Mouse (Mus musculus): ENCODE data around the gene Fam219b. TPM values are rescaled to one million over a fixed set of nuclear protein-coding genes. Genes with fewer than 3 reads are reported as not detected.
A peak's percentile ranks its signal among the peaks of the same experiment; 100 is the strongest.

The Fam219b gene
- polyA plus RNA-seq, 1 experiment from 2014 or later: 25.1 TPM

DNA sequence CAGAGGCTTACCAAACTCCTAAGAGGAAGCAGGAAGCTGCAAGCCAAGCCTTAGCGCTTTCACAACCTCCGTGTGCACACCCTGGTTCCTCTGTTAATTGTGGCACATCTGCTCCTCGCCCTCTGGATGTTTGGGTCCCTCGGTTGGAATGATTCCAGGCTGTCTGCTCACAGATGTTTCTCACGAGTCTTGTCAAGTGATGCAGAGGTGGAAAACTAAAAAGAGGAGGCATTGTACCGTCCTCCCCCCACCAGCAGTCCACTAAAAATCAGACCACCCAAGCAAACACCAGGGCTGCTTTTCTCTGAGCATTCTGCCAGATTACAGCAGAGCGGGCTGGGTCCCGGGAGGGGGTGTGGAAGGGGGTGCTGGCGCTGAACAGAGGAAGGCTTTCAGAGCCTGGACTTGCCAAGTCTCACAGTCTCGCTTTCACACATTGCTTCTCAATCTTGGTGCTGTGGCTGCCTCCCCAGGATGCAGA, 28.5 kb downstream of the Fam219b start:
- H3K36me3 ChIP-seq: peaks cover 26% of the 10 kb centered on the region
- peak overlapping the region; percentile 40; the same call in 1 of the 2 replicates for H3K9ac ChIP-seq
- WGBS: 30% methylated on average over 10 of the region's 10 CpGs
- no peaks in the 10 kb centered on the region for H3K27me3 ChIP-seq
- peak overlapping the region; percentile 69 for H3K27ac ChIP-seq
- H3K4me2 ChIP-seq: no peak overlapping the region
- no peaks in the 10 kb centered on the region for H3K9me3 ChIP-seq
- peaks cover 30% of the 10 kb centered on the region for H3K4me1 ChIP-seq
- H3K4me3 ChIP-seq: no peak overlapping the region
- no peak for ATAC-seq (ENCODE audit: insufficient number of reproducible peaks, insufficient read depth, low FRiP score, low TSS enrichment, low read depth)

DNA sequence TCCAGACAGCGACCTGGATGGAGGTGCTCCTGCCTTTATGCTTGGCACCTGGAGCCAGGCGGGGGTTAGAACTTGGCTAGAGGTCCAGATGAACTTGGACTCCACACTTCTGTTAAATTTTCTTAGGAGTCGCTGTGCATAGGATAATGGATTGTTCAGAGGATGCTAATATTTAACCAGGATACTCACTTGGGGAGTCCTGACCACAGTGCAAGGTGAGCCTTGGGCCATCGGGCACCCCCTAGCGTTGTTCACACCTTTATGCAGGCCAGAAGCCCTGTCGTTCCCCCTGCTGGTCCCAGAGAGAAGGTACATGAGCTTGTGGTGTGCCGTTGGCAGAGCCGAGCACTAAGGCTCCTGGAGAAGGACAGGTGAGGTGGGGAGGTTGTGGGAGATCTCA, 29.5 kb downstream of the Fam219b start:
- H3K36me3 ChIP-seq: peaks cover 34% of the 10 kb centered on the region
- H3K27ac ChIP-seq: no peak overlapping the region; the same call in 1 of the 2 replicates
- H3K4me3 ChIP-seq: no peak overlapping the region
- no peak overlapping the region for H3K9ac ChIP-seq
- no peak for ATAC-seq (ENCODE audit: insufficient number of reproducible peaks, insufficient read depth, low FRiP score, low TSS enrichment, low read depth)
- no peak overlapping the region for H3K4me2 ChIP-seq
- 62% methylated on average over 8 of the region's 8 CpGs for WGBS
- H3K27me3 ChIP-seq: no peaks in the 10 kb centered on the region
- H3K4me1 ChIP-seq: peaks cover 23% of the 10 kb centered on the region
- H3K9me3 ChIP-seq: no peaks in the 10 kb centered on the region

DNA sequence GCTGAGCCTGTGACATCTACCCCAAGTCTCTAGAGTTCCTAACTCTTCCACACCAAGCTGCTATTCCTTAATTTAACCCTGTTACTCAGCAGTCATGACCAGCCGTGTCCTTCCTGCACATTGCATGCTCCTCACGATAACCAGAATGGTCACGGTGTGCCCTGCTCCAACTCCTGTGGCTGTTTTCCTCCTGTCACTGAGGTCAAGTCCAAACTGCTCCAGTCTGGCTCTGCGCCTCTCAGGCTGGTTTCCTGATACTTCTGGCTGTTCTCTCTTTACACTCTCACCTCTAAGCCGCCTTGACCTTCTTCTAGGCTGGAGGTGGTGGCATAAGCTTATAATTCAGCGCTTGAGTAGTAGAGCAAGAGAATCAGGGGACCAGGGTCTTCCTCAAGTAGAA, 31.2 kb downstream of the Fam219b start:
- no peak for ATAC-seq (ENCODE audit: insufficient number of reproducible peaks, insufficient read depth, low FRiP score, low TSS enrichment, low read depth)
- Histone ChIP-seq H3K4me1 (peaks cover 8% of the 10 kb centered on the region), H3K4me2 (no peak overlapping the region), H3K27me3 (no peaks in the 10 kb centered on the region), H3K9me3 (no peaks in the 10 kb centered on the region), H3K27ac (no peak overlapping the region), H3K36me3 (peaks cover 34% of the 10 kb centered on the region), H3K4me3 (no peak overlapping the region), H3K9ac (no peak overlapping the region)
- 90% methylated on average over 6 of the region's 6 CpGs for WGBS

DNA sequence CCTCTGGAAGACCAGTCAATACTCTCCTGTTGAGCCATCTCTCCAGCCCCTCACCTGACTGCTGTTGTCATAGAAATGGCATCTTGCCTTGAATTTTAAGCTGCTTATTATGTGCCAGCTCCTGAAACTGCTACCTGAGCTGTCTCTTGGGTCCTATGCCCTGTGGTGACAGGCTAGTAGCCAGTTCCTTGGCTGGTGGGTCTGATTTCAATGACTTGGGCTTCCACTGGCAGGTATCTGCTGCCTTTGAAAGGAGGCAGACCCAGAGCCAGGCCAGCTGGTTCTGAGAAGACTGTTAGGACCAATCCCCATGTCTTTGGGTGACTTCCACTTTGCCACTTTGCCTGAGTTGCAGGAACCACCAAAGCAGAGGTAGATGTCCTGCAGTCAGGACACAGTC, 37.1 kb downstream of the Fam219b start:
- H3K27ac ChIP-seq: no peak overlapping the region
- H3K27me3 ChIP-seq: no peaks in the 10 kb centered on the region
- H3K9me3 ChIP-seq: no peaks in the 10 kb centered on the region
- H3K4me3 ChIP-seq: no peak overlapping the region
- ATAC-seq (ENCODE audit: insufficient number of reproducible peaks, insufficient read depth, low FRiP score, low TSS enrichment, low read depth): no peak
- no peak overlapping the region for H3K9ac ChIP-seq
- no peak overlapping the region for H3K4me2 ChIP-seq
- H3K36me3 ChIP-seq: peaks cover 44% of the 10 kb centered on the region
- 0 out of 2 replicates have a peak, but pooled peaks cover 6% of the 10 kb centered on the region for H3K4me1 ChIP-seq

DNA sequence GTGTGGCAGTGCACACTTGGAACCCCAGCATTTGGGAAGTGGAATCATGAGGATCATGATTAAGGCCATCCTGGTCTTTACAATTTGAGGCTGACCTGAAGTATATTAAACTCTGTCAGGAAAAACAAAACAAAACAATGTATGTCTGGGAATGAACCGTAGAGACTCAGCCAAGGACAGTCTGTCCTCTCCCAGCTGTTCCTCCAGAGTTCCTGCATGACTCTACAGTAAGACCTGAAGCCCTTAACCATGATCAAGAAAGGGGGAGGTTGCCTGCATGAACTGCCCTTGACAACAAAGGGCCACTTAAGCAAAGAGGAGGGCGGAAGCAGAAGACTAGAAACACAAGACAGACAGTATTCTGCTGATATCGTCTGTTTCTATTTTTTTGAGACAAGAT, 38.2 kb downstream of the Fam219b start:
- no peak overlapping the region for H3K4me3 ChIP-seq
- no peaks in the 10 kb centered on the region for H3K9me3 ChIP-seq
- no peaks in the 10 kb centered on the region for H3K27me3 ChIP-seq
- 0 out of 2 replicates have a peak, but pooled peaks cover 6% of the 10 kb centered on the region for H3K4me1 ChIP-seq
- WGBS: 81% methylated on average over 3 of the region's 3 CpGs
- peaks cover 50% of the 10 kb centered on the region for H3K36me3 ChIP-seq
- no peak overlapping the region for H3K9ac ChIP-seq
- H3K4me2 ChIP-seq: no peak overlapping the region
- no peak overlapping the region for H3K27ac ChIP-seq
- no peak for ATAC-seq (ENCODE audit: insufficient number of reproducible peaks, insufficient read depth, low FRiP score, low TSS enrichment, low read depth)

DNA sequence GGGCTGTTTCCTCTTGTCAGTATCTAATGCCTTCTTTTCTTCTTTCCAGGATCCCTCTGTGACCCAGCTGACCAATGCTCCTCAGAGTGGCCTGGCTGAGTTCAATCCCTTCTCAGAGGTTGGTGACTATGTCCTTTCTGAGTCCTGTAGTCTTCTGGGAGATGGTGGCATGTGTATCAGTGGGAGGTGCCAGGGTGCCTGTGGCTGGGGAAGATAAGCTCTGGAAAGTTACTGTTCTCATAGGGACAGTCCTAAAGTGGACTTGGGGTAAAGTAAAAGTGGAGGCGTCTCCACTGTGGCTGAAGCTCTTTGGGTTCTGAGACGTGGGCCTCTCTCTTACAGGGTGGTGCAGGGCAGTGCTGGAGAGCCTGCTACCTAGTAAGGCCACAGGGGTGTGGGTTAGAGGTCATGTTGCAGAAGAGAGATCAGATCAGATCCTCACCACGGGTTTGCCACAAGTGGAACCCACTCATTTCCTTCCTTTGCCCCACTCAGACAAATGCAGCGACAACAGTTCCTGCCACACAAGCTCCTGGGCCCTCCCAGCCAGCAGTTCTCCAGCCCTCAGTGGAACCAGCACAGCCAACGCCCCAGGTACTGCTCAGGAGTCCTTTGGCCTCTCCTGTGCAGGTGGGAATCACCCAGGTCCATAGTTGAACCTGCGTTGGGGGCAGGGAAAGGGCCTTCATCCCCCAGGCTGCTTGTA, 40.0 kb downstream of the Fam219b start:
- Histone ChIP-seq H3K4me3 (no peak overlapping the region), H3K36me3 (peaks cover 57% of the 10 kb centered on the region), H3K4me2 (no peak overlapping the region), H3K9me3 (no peaks in the 10 kb centered on the region), H3K9ac (no peak overlapping the region), H3K27me3 (no peaks in the 10 kb centered on the region), H3K4me1 (0 out of 2 replicates have a peak, but pooled peaks cover 6% of the 10 kb centered on the region), H3K27ac (no peak overlapping the region)
- 75% methylated on average over 6 of the region's 6 CpGs for WGBS
- no peak for ATAC-seq (ENCODE audit: insufficient number of reproducible peaks, insufficient read depth, low FRiP score, low TSS enrichment, low read depth)

DNA sequence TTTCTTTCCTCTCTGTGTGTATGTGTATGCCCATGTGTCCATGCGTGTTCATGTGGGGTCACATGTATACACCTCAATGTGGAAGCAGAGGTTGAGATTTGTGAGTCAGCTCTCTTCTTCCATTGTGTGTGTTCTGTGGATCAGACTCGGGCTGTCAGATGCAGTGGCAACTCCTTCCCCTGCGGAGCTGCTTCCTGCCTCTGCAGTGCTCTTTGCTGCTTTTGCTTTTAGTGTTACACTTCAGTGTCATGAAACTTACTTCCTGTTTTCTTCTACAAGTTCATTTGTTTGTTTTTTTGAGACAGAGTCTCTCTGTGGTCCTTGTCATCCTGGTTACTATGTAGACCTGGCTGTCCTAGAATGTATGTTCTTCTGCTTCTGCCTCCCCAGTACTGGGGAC, 47.7 kb downstream of the Fam219b start:
- no peak for ATAC-seq (ENCODE audit: insufficient number of reproducible peaks, insufficient read depth, low FRiP score, low TSS enrichment, low read depth)

DNA sequence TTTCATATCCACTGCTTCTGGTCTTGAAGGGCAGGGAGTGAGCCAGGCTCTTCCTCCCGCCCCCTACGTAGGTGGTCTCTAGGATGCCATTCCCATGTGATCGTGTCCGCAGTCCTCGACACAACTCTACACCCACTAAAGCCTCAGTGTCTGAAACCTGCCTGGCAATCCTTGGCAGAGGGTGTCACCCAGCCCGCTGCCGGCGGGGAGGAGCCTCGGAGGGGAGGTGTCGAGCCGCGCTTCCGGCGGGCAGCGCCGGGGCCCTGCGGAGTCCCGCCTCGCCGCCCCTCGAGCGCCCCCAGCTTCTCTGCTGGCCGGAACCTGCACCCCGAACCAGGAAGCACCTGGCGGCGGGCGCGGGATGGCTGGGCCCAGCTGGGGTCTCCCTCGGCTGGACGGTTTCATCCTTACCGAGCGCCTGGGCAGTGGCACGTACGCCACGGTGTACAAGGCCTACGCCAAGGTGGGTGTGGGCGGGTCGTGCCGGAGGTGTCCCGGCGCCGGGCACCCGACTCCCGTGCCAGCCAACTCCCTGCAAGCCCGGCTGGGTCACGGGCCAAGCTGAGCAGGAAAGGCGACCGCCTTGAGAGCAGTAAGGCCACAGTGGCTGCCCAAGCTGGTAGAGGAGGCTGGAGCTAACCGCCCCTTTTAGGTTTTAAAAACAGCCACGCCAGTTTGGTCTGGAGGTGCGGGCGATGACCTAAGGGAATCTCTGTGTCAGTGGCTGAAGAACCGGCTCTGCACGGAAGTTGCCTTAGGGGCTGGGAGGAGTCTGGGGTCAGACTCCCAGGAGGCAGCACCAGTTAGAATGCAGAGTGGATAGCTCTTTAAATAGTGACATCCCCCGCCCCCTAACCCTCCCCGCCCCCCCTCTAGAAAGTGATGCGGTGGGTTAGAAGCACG, 52.1 kb downstream of the Fam219b start, which contains the start of gene Ulk3:
TSS of gene Ulk3 (plus strand) at position 229 of the 903 bp plus-strand sequence.
- Histone ChIP-seq H3K4me3 (peak within 1 kb of the TSS; percentile 74), H3K9me3 (no peaks in the 10 kb centered on the region), H3K4me2 (peak within 1 kb of the TSS; percentile 87), H3K4me1 (peaks cover 16% of the 10 kb centered on the region), H3K27me3 (no peaks in the 10 kb centered on the region), H3K36me3 (peaks cover 51% of the 10 kb centered on the region), H3K9ac (peak within 1 kb of the TSS; percentile 81), H3K27ac (peak within 1 kb of the TSS; percentile 77)
- peak; percentile 74 for ATAC-seq (ENCODE audit: insufficient number of reproducible peaks, insufficient read depth, low FRiP score, low TSS enrichment, low read depth)
- under 1% methylated on average over 58 of the region's 58 CpGs for WGBS

More for the DNA sequence above, 47.7 kb downstream of the Fam219b start:
- Histone ChIP-seq H3K4me2 (no peak overlapping the region), H3K9me3 (no peaks in the 10 kb centered on the region), H3K36me3 (peaks cover 68% of the 10 kb centered on the region), H3K4me1 (peaks cover 6% of the 10 kb centered on the region), H3K4me3 (no peak overlapping the region), H3K27ac (no peak overlapping the region), H3K27me3 (no peaks in the 10 kb centered on the region), H3K9ac (no peak overlapping the region)
- WGBS: 81% methylated on average over 3 of the region's 3 CpGs

DNA sequence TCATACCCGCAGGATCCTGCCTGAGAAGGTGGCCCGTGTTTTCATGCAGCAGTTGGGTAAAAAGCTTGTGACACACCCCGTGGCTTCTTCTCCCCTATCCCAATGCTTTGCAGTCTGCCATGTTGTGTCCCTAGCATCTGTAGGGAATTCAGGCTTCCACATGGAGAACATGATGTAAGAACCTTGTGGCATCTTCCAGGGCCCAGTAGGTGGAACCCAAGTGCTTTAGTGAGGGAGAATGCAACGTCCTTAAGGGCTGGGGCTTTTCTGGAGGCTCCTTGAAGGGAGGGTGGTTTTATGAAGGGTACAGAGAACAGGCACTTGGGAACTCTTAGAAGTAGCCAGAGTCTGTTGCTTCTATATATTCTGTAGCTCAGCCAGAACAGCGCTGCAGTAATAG, 53.4 kb downstream of the Fam219b start:
- no peak for ATAC-seq (ENCODE audit: insufficient number of reproducible peaks, insufficient read depth, low FRiP score, low TSS enrichment, low read depth)
- 29% methylated on average over 5 of the region's 5 CpGs for WGBS
- Histone ChIP-seq H3K9ac (0 out of 2 replicates have a peak overlapping the region, but pooled peaks have one; percentile 0), H3K36me3 (peaks cover 53% of the 10 kb centered on the region), H3K27ac (no peak overlapping the region), H3K4me3 (no peak overlapping the region; the same call in 1 of the 2 replicates), H3K27me3 (no peaks in the 10 kb centered on the region), H3K4me1 (peaks cover 16% of the 10 kb centered on the region), H3K9me3 (no peaks in the 10 kb centered on the region), H3K4me2 (peak overlapping the region; percentile 87; the same call in 1 of the 2 replicates)
